Mouse (Mus musculus) layer of hippocampus, adult 2 months (tissue): Measurements from ENCODE around the gene 1700042G07Rik. TPM values are rescaled to one million over a fixed set of nuclear protein-coding genes. Genes with fewer than 3 reads are reported as not detected.

Experiments
- DNase-seq, 2 experiments: peaks; one replicate each; pipeline ENCODE4 v3.0.0; 2022; ENCODE audit warnings: low spot score in 2 of 2
- H3K27ac ChIP-seq: fragments of 200-600 bp; 2 replicates; pipeline ENCODE4 v1.8.1; 2022
- H3K4me3 ChIP-seq: fragments of 200-600 bp; 2 replicates; pipeline ENCODE4 v1.8.1; 2022; ENCODE audit warnings: mild to moderate bottlenecking
- CTCF ChIP-seq: fragments of 200-600 bp; conservative IDR thresholded peaks from 2 replicates; pipeline ENCODE4 v1.8.1; 2022; ENCODE audit warnings: antibody characterized with exemption, mild to moderate bottlenecking, moderate library complexity
- total RNA-seq, 2 experiments: library from RNA; stranded (reverse); gene quantifications; 2 replicates each; pipeline ENCODE4 v1.2.3; 2021

1700042G07Rik gene
- total RNA-seq, 2 experiments from 2014 or later = not detected

DNA sequence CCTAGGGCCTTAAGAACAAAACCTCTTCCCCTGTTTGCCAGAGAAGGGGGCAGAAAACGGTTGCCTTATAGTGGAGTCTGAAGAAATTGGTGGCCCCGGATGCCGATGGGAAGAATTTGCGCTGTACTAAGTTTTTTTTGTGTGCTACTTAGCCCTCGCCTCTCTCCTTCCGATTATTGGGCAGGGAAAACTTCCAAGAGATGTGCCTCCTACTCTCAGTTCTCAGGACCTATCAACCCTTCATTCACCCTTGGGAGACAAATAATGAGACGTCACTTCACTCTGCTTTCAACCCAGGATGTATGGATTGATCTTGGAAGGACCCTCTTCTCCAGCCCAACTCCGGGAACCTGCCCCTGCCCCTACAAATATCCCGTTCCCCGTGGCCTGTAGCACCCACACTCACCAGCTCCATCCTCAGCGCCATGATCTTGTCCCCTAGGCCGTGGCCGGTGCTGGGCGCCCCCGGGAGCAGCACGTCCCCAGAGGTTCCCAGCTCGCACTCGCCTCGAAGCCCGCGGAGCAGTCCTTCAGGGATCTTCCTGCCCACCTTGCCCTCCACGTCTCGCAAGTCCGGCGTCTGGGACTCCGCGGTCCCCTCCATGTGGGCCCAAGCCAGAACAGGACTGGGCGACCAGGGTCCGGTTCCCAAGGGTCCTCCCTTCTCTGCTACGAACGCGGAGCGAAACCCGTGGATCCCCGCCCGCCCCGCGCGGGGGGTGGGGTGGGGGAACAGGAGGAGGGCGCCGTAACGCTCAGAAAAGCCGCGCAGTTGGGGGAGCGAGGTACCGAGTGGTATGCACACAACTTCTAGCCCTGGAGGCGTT lies 29.1 kb upstream of the 1700042G07Rik start:
- Histone ChIP-seq H3K4me3 (peak overlapping the region; percentile 83), H3K27ac (peak overlapping the region; percentile 93)
- no peak for TF ChIP-seq CTCF
- peak in 1 of 2 experiments; percentile 80 for DNase-seq

- TF ChIP-seq CTCF = no peak
- no peak for DNase-seq
- Histone ChIP-seq H3K4me3 (peak overlapping the region; percentile 91), H3K27ac (peak overlapping the region; percentile 98)
Observed at GRCm38 (mm10) chr4:116149812-116150155, 23.4 kb upstream of the 1700042G07Rik start.

GRCm38 (mm10) chr4:116150156-116150861 lies 22.9 kb upstream of the 1700042G07Rik start:
- H3K27ac ChIP-seq = peak overlapping the region; percentile 98
- TF ChIP-seq CTCF = no peak
- DNase-seq = peak in 1 of 2 experiments; percentile 42
- peak overlapping the region; percentile 91 for H3K4me3 ChIP-seq

DNA sequence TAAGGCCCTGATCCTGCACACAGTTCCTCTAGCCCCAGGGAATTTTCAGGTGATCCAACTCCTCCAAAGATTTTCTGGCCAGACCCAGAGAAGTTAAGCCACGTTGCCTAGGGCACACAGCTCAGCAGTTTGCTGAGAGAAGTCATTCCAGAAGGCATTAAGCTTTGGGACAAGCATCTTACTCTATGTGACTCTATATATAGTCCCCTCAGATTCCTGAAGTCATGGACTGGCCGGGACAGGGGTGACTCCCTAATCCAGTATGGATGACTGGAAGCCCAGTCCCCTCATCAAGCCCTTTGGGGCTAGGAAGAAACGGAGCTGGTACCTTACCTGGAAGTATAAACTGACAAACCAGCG lies 22.3 kb upstream of the 1700042G07Rik start:
- no peak for DNase-seq
- TF ChIP-seq CTCF = no peak
- peak overlapping the region; percentile 98 for H3K27ac ChIP-seq

GRCm38 (mm10) chr4:116151238-116151637 lies 21.9 kb upstream of the 1700042G07Rik start, which contains the start of gene Lurap1:
TSS of gene Lurap1 (minus strand) at chr4:116151338.
- TF ChIP-seq CTCF = no peak
- DNase-seq = no peak
- peak within 1 kb of the TSS; percentile 91 for H3K4me3 ChIP-seq
- peak within 1 kb of the TSS; percentile 98 for H3K27ac ChIP-seq

More for the DNA sequence above, 22.3 kb upstream of the 1700042G07Rik start:
- peak overlapping the region; percentile 73 for H3K4me3 ChIP-seq

DNA sequence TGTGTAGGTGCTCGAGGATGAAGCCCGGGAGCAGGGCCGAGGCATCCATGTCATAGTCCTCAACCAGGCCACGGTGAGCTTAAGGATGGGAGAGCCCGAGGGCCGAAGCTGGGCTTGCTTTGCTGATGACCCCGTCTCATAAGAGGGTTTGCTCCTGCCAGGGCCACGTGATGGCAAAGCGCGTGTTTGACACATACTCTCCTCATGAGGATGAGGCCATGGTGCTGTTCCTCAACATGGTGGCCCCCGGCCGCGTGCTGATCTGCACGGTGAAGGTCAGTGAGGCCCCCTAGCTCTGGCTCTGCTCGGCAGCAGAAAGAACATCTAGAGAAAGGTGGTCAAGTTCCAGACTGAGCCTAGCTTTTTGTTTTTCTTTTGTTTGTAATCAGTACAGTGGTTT lies 20.5 kb upstream of the 1700042G07Rik start:
- H3K27ac ChIP-seq = no peak overlapping the region
- H3K4me3 ChIP-seq = no peak overlapping the region
- no peak for TF ChIP-seq CTCF
- DNase-seq = no peak

GRCm38 (mm10) chr4:116157882-116158281 lies 15.3 kb upstream of the 1700042G07Rik start:
- Histone ChIP-seq H3K27ac (no peak overlapping the region), H3K4me3 (no peak overlapping the region)
- no peak for DNase-seq
- no peak for TF ChIP-seq CTCF

DNA sequence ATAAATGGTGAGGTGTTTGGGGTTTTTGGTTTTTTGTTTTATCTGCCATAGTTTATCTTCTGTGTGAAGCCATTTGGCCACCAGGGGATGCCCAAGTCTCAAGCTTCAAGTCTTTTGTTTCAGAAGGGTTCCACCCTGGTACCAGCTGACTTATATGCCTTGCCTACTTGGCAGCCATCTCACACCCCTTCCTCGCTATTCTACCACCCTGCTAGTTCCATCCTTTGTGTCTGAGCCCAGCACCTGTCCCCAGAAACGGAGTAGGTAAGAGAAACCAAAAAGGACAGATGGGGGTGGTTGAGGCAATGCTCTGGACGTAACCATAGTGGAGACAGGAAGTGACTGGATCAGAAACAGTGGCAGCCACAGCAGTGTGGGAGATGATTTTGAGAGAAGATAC lies 13.3 kb upstream of the 1700042G07Rik start:
- no peak for DNase-seq
- Histone ChIP-seq H3K4me3 (no peak overlapping the region), H3K27ac (peak overlapping the region; percentile 69)
- peak; percentile 77 for TF ChIP-seq CTCF

GRCm38 (mm10) chr4:116160769-116161168 lies 12.4 kb upstream of the 1700042G07Rik start:
- TF ChIP-seq CTCF = no peak
- Histone ChIP-seq H3K27ac (peak overlapping the region; percentile 69; the same call in 1 of the 2 replicates), H3K4me3 (no peak overlapping the region)
- DNase-seq = peak; percentile 78 to 88

- no peak for TF ChIP-seq CTCF
- H3K4me3 ChIP-seq = no peak overlapping the region
- no peak for DNase-seq
- H3K27ac ChIP-seq = no peak overlapping the region
Observed at GRCm38 (mm10) chr4:116162142-116162541, 11.0 kb upstream of the 1700042G07Rik start.

GRCm38 (mm10) chr4:116164759-116165554 lies 8.2 kb upstream of the 1700042G07Rik start:
- no peak for DNase-seq
- TF ChIP-seq CTCF = no peak
- no peak overlapping the region for H3K27ac ChIP-seq
- H3K4me3 ChIP-seq = no peak overlapping the region

DNA sequence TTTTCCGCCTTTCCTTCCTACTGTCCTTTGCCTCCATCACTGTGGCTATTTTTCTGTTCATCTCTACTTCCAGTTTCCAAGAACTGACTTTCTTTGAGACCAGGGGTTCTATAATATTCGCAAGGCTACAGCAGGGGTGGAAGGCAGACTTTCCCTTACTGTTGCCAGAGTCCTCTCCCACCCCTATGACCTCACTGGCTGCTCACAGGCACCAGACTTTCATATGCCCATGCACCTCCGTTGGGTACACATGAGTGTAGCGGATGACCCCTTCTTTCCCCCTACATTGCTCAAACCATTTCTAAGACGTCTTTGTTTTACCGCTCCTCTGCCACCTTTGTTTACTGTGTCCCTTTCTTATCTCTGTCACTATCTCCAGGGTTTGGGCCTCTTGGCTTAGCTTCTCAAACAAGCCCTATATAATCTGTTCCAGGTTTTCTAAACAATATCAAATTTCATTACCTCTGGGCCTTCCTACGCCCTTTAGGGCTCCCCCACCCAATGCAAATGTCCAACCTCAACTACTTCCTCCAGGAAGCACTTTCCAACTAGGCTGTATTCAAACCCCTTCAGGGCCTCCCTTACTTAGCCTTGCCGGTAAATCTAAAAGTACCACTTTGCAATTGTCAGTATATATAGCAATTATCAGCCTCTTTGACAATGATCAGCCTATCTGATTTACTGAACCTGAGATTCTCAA lies 7.3 kb upstream of the 1700042G07Rik start:
- no peak for DNase-seq
- Histone ChIP-seq H3K4me3 (no peak overlapping the region), H3K27ac (no peak overlapping the region)
- no peak for TF ChIP-seq CTCF

DNA sequence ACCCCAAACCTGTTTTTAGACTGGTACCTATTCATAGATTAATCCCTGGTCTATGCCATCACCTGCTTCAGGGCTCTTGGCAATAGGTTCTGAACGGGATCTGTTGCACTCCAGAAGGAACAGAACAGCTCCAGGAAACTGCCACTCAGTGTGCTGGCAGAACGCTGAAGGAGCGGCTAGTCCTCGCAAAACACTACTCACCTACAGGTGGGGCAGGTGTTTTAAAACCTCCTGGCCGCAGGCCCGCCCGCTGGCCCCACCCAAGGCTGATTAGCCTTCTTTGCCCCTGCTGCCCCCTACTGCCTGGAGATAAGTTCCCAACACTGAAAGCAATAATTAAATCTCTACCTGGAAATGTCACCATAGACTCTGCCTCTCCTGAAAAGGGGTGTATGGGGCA lies 5.8 kb upstream of the 1700042G07Rik start, which contains the start of gene Tspan1:
Gene Tspan1 (minus strand): TSS at position 198 of the 400 bp plus-strand sequence.
- peak; percentile 56 for TF ChIP-seq CTCF

More for the DNA sequence above, 5.8 kb upstream of the 1700042G07Rik start, which contains the start of gene Tspan1:
- no peak for DNase-seq
- H3K4me3 ChIP-seq = no peak within 1 kb of the TSS
- H3K27ac ChIP-seq = no peak within 1 kb of the TSS
